Mouse (Mus musculus): ENCODE results near the gene Mslnl. TPM values are rescaled to one million over a fixed set of nuclear protein-coding genes. Genes with fewer than 3 reads are reported as not detected.

The Mslnl gene
- polyA plus RNA-seq, 1 experiment from 2014 or later: not detected

- no peak overlapping the region for H3K9ac ChIP-seq (ENCODE audit: low read depth, low read length)
- no peak overlapping the region for H3K4me3 ChIP-seq (ENCODE audit: low read depth, low read length)
- H3K36me3 ChIP-seq (ENCODE audit: control insufficient read depth, insufficient read depth): no peaks in the 10 kb centered on the region
- TF ChIP-seq CTCF (IDR thresholded peaks at IDR 0.05; ENCODE audit: low read depth): no peak
- H3K27me3 ChIP-seq (replicated peaks; ENCODE audit: control insufficient read depth, insufficient read depth, low read length): no peaks in the 10 kb centered on the region
- no peak for ATAC-seq
- no peaks in the 10 kb centered on the region for H3K9me3 ChIP-seq (ENCODE audit: control insufficient read depth)
- WGBS: 57% methylated on average over 3 of the region's 3 CpGs
- no peak overlapping the region for H3K27ac ChIP-seq (ENCODE audit: low read depth, low read length)
- no peaks in the 10 kb centered on the region for H3K4me1 ChIP-seq (replicated peaks; ENCODE audit: control insufficient read depth, insufficient read depth, low read length)
- no peak overlapping the region for H3K4me2 ChIP-seq (replicated peaks; ENCODE audit: low read depth)
These were observed 21.8 kb downstream of the Mslnl start for GRCm38 (mm10) chr17:25757691-25758090.

GRCm38 (mm10) chr17:25760148-25760547 is 24.3 kb downstream of the Mslnl start:
- ATAC-seq: no peak
- TF ChIP-seq CTCF (IDR thresholded peaks at IDR 0.05; ENCODE audit: low read depth): no peak
- no peaks in the 10 kb centered on the region for H3K9me3 ChIP-seq (ENCODE audit: control insufficient read depth)
- 69% methylated on average over 8 of the region's 8 CpGs for WGBS
- H3K4me1 ChIP-seq (replicated peaks; ENCODE audit: control insufficient read depth, insufficient read depth, low read length): no peaks in the 10 kb centered on the region
- no peak overlapping the region for H3K27ac ChIP-seq (ENCODE audit: low read depth, low read length)
- no peaks in the 10 kb centered on the region for H3K36me3 ChIP-seq (ENCODE audit: control insufficient read depth, insufficient read depth)
- no peak overlapping the region for H3K4me2 ChIP-seq (replicated peaks; ENCODE audit: low read depth)
- H3K4me3 ChIP-seq (ENCODE audit: low read depth, low read length): no peak overlapping the region
- no peaks in the 10 kb centered on the region for H3K27me3 ChIP-seq (replicated peaks; ENCODE audit: control insufficient read depth, insufficient read depth, low read length)
- no peak overlapping the region for H3K9ac ChIP-seq (ENCODE audit: low read depth, low read length)

DNA sequence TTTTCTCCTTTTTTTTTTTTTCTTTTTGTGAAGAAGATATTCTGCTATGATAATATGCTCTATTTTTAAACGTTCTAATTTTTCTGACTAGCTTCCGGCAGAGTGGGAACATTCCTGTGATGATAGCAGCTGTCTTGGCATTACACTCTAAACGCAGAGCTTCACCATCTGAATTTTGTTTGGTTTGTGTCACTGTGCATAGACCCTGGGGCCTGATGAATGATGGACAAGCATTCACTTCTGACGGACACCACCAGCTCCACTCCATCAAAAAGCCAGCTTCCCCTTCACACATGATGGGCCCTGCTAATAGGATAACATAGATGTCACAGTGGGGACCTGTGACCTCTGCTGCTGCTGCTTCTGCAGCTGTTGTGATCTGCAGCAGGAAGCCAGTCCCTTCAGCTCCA is 25.7 kb downstream of the Mslnl start:
- no peak for TF ChIP-seq CTCF (IDR thresholded peaks at IDR 0.05; ENCODE audit: low read depth)
- no peaks in the 10 kb centered on the region for H3K4me1 ChIP-seq (replicated peaks; ENCODE audit: control insufficient read depth, insufficient read depth, low read length)
- WGBS: 43% methylated on average over 4 of the region's 4 CpGs

DNA sequence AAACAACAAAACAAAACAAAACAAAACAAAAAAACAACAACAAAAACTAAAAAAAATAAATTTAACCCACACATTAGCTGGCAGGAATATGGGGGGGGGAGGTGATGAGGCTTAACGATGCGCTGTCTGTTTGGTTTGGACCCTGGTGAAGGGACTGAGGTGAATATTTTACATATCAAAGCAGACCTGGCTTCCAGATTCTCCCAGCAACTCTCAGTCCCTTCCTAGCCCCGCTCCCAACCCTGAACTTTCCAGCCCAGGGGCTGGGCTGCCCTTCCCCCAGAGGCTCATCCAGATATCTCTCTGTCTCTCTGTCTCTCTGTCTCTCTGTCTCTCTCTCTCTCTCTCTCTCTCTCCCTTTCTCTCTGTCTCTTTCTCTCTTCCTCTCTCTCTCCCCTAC is 26.7 kb downstream of the Mslnl start:
- Histone ChIP-seq H3K9me3 (ENCODE audit: control insufficient read depth) (no peaks in the 10 kb centered on the region), H3K4me1 (replicated peaks; ENCODE audit: control insufficient read depth, insufficient read depth, low read length) (no peaks in the 10 kb centered on the region), H3K27ac (ENCODE audit: low read depth, low read length) (no peak overlapping the region), H3K9ac (ENCODE audit: low read depth, low read length) (no peak overlapping the region), H3K27me3 (replicated peaks; ENCODE audit: control insufficient read depth, insufficient read depth, low read length) (no peaks in the 10 kb centered on the region), H3K4me2 (replicated peaks; ENCODE audit: low read depth) (no peak overlapping the region), H3K4me3 (ENCODE audit: low read depth, low read length) (no peak overlapping the region), H3K36me3 (ENCODE audit: control insufficient read depth, insufficient read depth) (no peaks in the 10 kb centered on the region)
- TF ChIP-seq CTCF (IDR thresholded peaks at IDR 0.05; ENCODE audit: low read depth): no peak
- no peak for ATAC-seq
- WGBS: 29% methylated on average over 3 of the region's 3 CpGs

More for the DNA sequence above, 25.7 kb downstream of the Mslnl start:
- Histone ChIP-seq H3K36me3 (ENCODE audit: control insufficient read depth, insufficient read depth) (no peaks in the 10 kb centered on the region), H3K9me3 (ENCODE audit: control insufficient read depth) (no peaks in the 10 kb centered on the region), H3K9ac (ENCODE audit: low read depth, low read length) (no peak overlapping the region), H3K27me3 (replicated peaks; ENCODE audit: control insufficient read depth, insufficient read depth, low read length) (no peaks in the 10 kb centered on the region), H3K4me2 (replicated peaks; ENCODE audit: low read depth) (no peak overlapping the region), H3K27ac (ENCODE audit: low read depth, low read length) (no peak overlapping the region), H3K4me3 (ENCODE audit: low read depth, low read length) (no peak overlapping the region)
- ATAC-seq: no peak

DNA sequence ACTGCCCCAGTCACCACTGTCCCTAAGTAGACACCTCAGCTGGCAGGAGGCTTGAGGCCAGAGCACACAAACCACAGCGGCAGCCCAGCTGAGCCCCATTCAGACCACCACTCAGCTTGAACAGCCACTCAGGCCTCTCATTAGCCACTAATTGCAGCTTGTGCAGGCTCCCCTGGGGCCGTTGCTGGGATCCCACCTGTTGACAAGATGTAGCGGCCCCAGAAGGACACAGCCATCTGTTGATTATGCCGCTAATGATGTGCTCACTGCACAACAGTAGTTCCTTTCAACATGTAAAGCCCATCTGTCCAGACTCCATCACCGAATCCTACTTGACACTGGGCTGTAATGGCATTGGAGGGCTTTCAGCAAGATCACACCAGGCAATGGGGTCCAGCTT is 30.0 kb downstream of the Mslnl start:
- Histone ChIP-seq H3K9ac (ENCODE audit: low read depth, low read length) (no peak overlapping the region), H3K4me3 (ENCODE audit: low read depth, low read length) (no peak overlapping the region), H3K4me1 (replicated peaks; ENCODE audit: control insufficient read depth, insufficient read depth, low read length) (no peaks in the 10 kb centered on the region), H3K36me3 (ENCODE audit: control insufficient read depth, insufficient read depth) (no peaks in the 10 kb centered on the region), H3K4me2 (replicated peaks; ENCODE audit: low read depth) (no peak overlapping the region), H3K27me3 (replicated peaks; ENCODE audit: control insufficient read depth, insufficient read depth, low read length) (0 out of 2 replicates have a peak, but pooled peaks cover 5% of the 10 kb centered on the region), H3K27ac (ENCODE audit: low read depth, low read length) (no peak overlapping the region), H3K9me3 (ENCODE audit: control insufficient read depth) (no peaks in the 10 kb centered on the region)
- 71% methylated on average over 5 of the region's 5 CpGs for WGBS
- no peak for ATAC-seq
- no peak for TF ChIP-seq CTCF (IDR thresholded peaks at IDR 0.05; ENCODE audit: low read depth)

- no peak overlapping the region for H3K4me2 ChIP-seq (replicated peaks; ENCODE audit: low read depth)
- no peak for TF ChIP-seq CTCF (IDR thresholded peaks at IDR 0.05; ENCODE audit: low read depth)
- 52% methylated on average over 9 of the region's 9 CpGs for WGBS
- no peaks in the 10 kb centered on the region for H3K36me3 ChIP-seq (ENCODE audit: control insufficient read depth, insufficient read depth)
- no peak overlapping the region for H3K27ac ChIP-seq (ENCODE audit: low read depth, low read length)
- H3K4me3 ChIP-seq (ENCODE audit: low read depth, low read length): no peak overlapping the region
- peaks cover 4% of the 10 kb centered on the region; the same call in 1 of the 2 replicates for H3K4me1 ChIP-seq (replicated peaks; ENCODE audit: control insufficient read depth, insufficient read depth, low read length)
- no peak overlapping the region for H3K9ac ChIP-seq (ENCODE audit: low read depth, low read length)
- no peak for ATAC-seq
- H3K27me3 ChIP-seq (replicated peaks; ENCODE audit: control insufficient read depth, insufficient read depth, low read length): 0 out of 2 replicates have a peak, but pooled peaks cover 5% of the 10 kb centered on the region
- H3K9me3 ChIP-seq (ENCODE audit: control insufficient read depth): no peaks in the 10 kb centered on the region
These were observed 33.5 kb downstream of the Mslnl start for GRCm38 (mm10) chr17:25769331-25769730.

Data from intestine, postnatal 0 days (tissue).